Mouse (Mus musculus): ENCODE results near the gene Sgo2a. TPM values are rescaled to one million over a fixed set of nuclear protein-coding genes. Genes with fewer than 3 reads are reported as not detected.
"Not testable (repeated sequence)": the region's sequence is repeated elsewhere in the genome, so short reads cannot be mapped to it uniquely, and the experiment has no call there.

Sgo2a gene
- polyA plus RNA-seq, 1 experiment from 2014 or later = 28.6 TPM

- H3K9ac ChIP-seq (ENCODE audit: low read length) = no peak within 1 kb of the TSS
- H3K4me1 ChIP-seq (ENCODE audit: control insufficient read depth, insufficient read depth, low read length) = no peaks in the 10 kb centered on the region
- no peak within 1 kb of the TSS for H3K4me3 ChIP-seq (ENCODE audit: low read depth, low read length)
- ATAC-seq (ENCODE audit: insufficient number of reproducible peaks, low FRiP score, low TSS enrichment, low read depth) = no peak
- H3K36me3 ChIP-seq (ENCODE audit: control insufficient read depth, insufficient read depth, low read length) = peaks cover 18% of the 10 kb centered on the region; the same call in 1 of the 2 replicates
- DNase-seq (ENCODE audit: low spot score) = no peak
- no peaks in the 10 kb centered on the region for H3K27me3 ChIP-seq (ENCODE audit: control insufficient read depth, insufficient read depth, low read length)
- no peaks in the 10 kb centered on the region for H3K9me3 ChIP-seq (ENCODE audit: control insufficient read depth, low read length)
- H3K4me2 ChIP-seq (ENCODE audit: low read depth, severe bottlenecking) = no peak within 1 kb of the TSS
- WGBS = 95% methylated on average over 7 of the region's 7 CpGs
- no peak within 1 kb of the TSS for H3K27ac ChIP-seq (replicated peaks; ENCODE audit: low read depth, low read length)
Measured at GRCm38 (mm10) chr1:58018856-58019255, 23.1 kb downstream of the Sgo2a start, which contains the start of gene Kctd18. TSS of gene Kctd18 (minus strand) at chr1:58018956.

- Histone ChIP-seq H3K4me3 (ENCODE audit: low read depth, low read length) (no peak overlapping the region), H3K9me3 (ENCODE audit: control insufficient read depth, low read length) (no peaks in the 10 kb centered on the region), H3K4me2 (ENCODE audit: low read depth, severe bottlenecking) (no peak overlapping the region), H3K9ac (ENCODE audit: low read length) (no peak overlapping the region), H3K27ac (replicated peaks; ENCODE audit: low read depth, low read length) (no peak overlapping the region), H3K27me3 (ENCODE audit: control insufficient read depth, insufficient read depth, low read length) (no peaks in the 10 kb centered on the region), H3K36me3 (ENCODE audit: control insufficient read depth, insufficient read depth, low read length) (peaks cover 2% of the 10 kb centered on the region; the same call in 1 of the 2 replicates), H3K4me1 (ENCODE audit: control insufficient read depth, insufficient read depth, low read length) (peaks cover 12% of the 10 kb centered on the region)
- WGBS = 85% methylated on average over 7 of the region's 7 CpGs
- no peak for ATAC-seq (ENCODE audit: insufficient number of reproducible peaks, low FRiP score, low TSS enrichment, low read depth)
- no peak for DNase-seq (ENCODE audit: low spot score)
Measured at GRCm38 (mm10) chr1:58027707-58028106, 31.9 kb downstream of the Sgo2a start.

GRCm38 (mm10) chr1:58029636-58030117 is 33.9 kb downstream of the Sgo2a start, which contains the start of gene Aox1:
TSS of gene Aox1 (plus strand) at chr1:58029931.
- no peaks in the 10 kb centered on the region for H3K27me3 ChIP-seq (ENCODE audit: control insufficient read depth, insufficient read depth, low read length)
- no peak within 1 kb of the TSS for H3K27ac ChIP-seq (replicated peaks; ENCODE audit: low read depth, low read length)
- no peaks in the 10 kb centered on the region; the same call in 1 of the 2 replicates for H3K36me3 ChIP-seq (ENCODE audit: control insufficient read depth, insufficient read depth, low read length)
- H3K9me3 ChIP-seq (ENCODE audit: control insufficient read depth, low read length) = no peaks in the 10 kb centered on the region
- H3K4me1 ChIP-seq (ENCODE audit: control insufficient read depth, insufficient read depth, low read length) = peaks cover 12% of the 10 kb centered on the region
- H3K4me3 ChIP-seq (ENCODE audit: low read depth, low read length) = peak within 1 kb of the TSS; percentile 20; the same call in 1 of the 2 replicates
- H3K9ac ChIP-seq (ENCODE audit: low read length) = peak within 1 kb of the TSS; percentile 30; the same call in 1 of the 2 replicates
- peak within 1 kb of the TSS; percentile 35 for H3K4me2 ChIP-seq (ENCODE audit: low read depth, severe bottlenecking)
- ATAC-seq (ENCODE audit: insufficient number of reproducible peaks, low FRiP score, low TSS enrichment, low read depth) (no peak), DNase-seq (ENCODE audit: low spot score) (peak; percentile 59)
- WGBS = 11% methylated on average over 12 of the region's 12 CpGs

GRCm38 (mm10) chr1:58030156-58030871 is 34.5 kb downstream of the Sgo2a start:
- ATAC-seq (ENCODE audit: insufficient number of reproducible peaks, low FRiP score, low TSS enrichment, low read depth) = no peak
- DNase-seq (ENCODE audit: low spot score) = peak; percentile 34
- H3K9ac ChIP-seq (ENCODE audit: low read length) = peak overlapping the region; percentile 30; the same call in 1 of the 2 replicates

GRCm38 (mm10) chr1:58031160-58031769 is 35.5 kb downstream of the Sgo2a start:
- ATAC-seq (ENCODE audit: insufficient number of reproducible peaks, low FRiP score, low TSS enrichment, low read depth) (peak; percentile 51; the same call in 1 of the 2 replicates), DNase-seq (ENCODE audit: low spot score) (peak; percentile 84)
- 64% methylated on average over 10 of the region's 10 CpGs for WGBS

More at GRCm38 (mm10) chr1:58030156-58030871, 34.5 kb downstream of the Sgo2a start:
- Histone ChIP-seq H3K4me3 (ENCODE audit: low read depth, low read length) (peak overlapping the region; percentile 20; the same call in 1 of the 2 replicates), H3K27ac (replicated peaks; ENCODE audit: low read depth, low read length) (no peak overlapping the region), H3K27me3 (ENCODE audit: control insufficient read depth, insufficient read depth, low read length) (no peaks in the 10 kb centered on the region), H3K4me2 (ENCODE audit: low read depth, severe bottlenecking) (peak overlapping the region; percentile 35), H3K4me1 (ENCODE audit: control insufficient read depth, insufficient read depth, low read length) (peaks cover 12% of the 10 kb centered on the region), H3K36me3 (ENCODE audit: control insufficient read depth, insufficient read depth, low read length) (no peaks in the 10 kb centered on the region; the same call in 1 of the 2 replicates), H3K9me3 (ENCODE audit: control insufficient read depth, low read length) (no peaks in the 10 kb centered on the region)
- WGBS = 22% methylated on average over 13 of the region's 13 CpGs

GRCm38 (mm10) chr1:58037306-58037705 is 41.5 kb downstream of the Sgo2a start:
- WGBS = 94% methylated on average over 9 of the region's 9 CpGs
- not testable (repeated sequence) for H3K9me3 ChIP-seq (ENCODE audit: control insufficient read depth, low read length); H3K4me1 ChIP-seq (ENCODE audit: control insufficient read depth, insufficient read depth, low read length); H3K27ac ChIP-seq (replicated peaks; ENCODE audit: low read depth, low read length); H3K36me3 ChIP-seq (ENCODE audit: control insufficient read depth, insufficient read depth, low read length); H3K27me3 ChIP-seq (ENCODE audit: control insufficient read depth, insufficient read depth, low read length); H3K9ac ChIP-seq (ENCODE audit: low read length); ATAC-seq (ENCODE audit: insufficient number of reproducible peaks, low FRiP score, low TSS enrichment, low read depth); H3K4me2 ChIP-seq (ENCODE audit: low read depth, severe bottlenecking); H3K4me3 ChIP-seq (ENCODE audit: low read depth, low read length)
- peak; percentile 17 for DNase-seq (ENCODE audit: low spot score)

More at GRCm38 (mm10) chr1:58031160-58031769, 35.5 kb downstream of the Sgo2a start:
- Histone ChIP-seq H3K27ac (replicated peaks; ENCODE audit: low read depth, low read length) (no peak overlapping the region), H3K4me3 (ENCODE audit: low read depth, low read length) (no peak overlapping the region), H3K4me1 (ENCODE audit: control insufficient read depth, insufficient read depth, low read length) (peaks cover 12% of the 10 kb centered on the region), H3K9ac (ENCODE audit: low read length) (no peak overlapping the region), H3K4me2 (ENCODE audit: low read depth, severe bottlenecking) (no peak overlapping the region), H3K9me3 (ENCODE audit: control insufficient read depth, low read length) (no peaks in the 10 kb centered on the region), H3K27me3 (ENCODE audit: control insufficient read depth, insufficient read depth, low read length) (no peaks in the 10 kb centered on the region), H3K36me3 (ENCODE audit: control insufficient read depth, insufficient read depth, low read length) (no peaks in the 10 kb centered on the region)

GRCm38 (mm10) chr1:58045076-58045475 is 49.3 kb downstream of the Sgo2a start:
- Histone ChIP-seq H3K27me3 (ENCODE audit: control insufficient read depth, insufficient read depth, low read length) (no peaks in the 10 kb centered on the region), H3K9me3 (ENCODE audit: control insufficient read depth, low read length) (no peaks in the 10 kb centered on the region), H3K4me2 (ENCODE audit: low read depth, severe bottlenecking) (no peak overlapping the region), H3K9ac (ENCODE audit: low read length) (no peak overlapping the region), H3K4me3 (ENCODE audit: low read depth, low read length) (no peak overlapping the region), H3K27ac (replicated peaks; ENCODE audit: low read depth, low read length) (no peak overlapping the region), H3K4me1 (ENCODE audit: control insufficient read depth, insufficient read depth, low read length) (no peaks in the 10 kb centered on the region), H3K36me3 (ENCODE audit: control insufficient read depth, insufficient read depth, low read length) (no peaks in the 10 kb centered on the region)
- 64% methylated on average over 3 of the region's 3 CpGs for WGBS
- ATAC-seq (ENCODE audit: insufficient number of reproducible peaks, low FRiP score, low TSS enrichment, low read depth) = no peak
- no peak for DNase-seq (ENCODE audit: low spot score)

- Histone ChIP-seq H3K27ac (replicated peaks; ENCODE audit: low read depth, low read length) (no peak overlapping the region), H3K9me3 (ENCODE audit: control insufficient read depth, low read length) (no peaks in the 10 kb centered on the region), H3K27me3 (ENCODE audit: control insufficient read depth, insufficient read depth, low read length) (no peaks in the 10 kb centered on the region), H3K4me2 (ENCODE audit: low read depth, severe bottlenecking) (no peak overlapping the region), H3K4me3 (ENCODE audit: low read depth, low read length) (no peak overlapping the region), H3K4me1 (ENCODE audit: control insufficient read depth, insufficient read depth, low read length) (no peaks in the 10 kb centered on the region), H3K9ac (ENCODE audit: low read length) (no peak overlapping the region), H3K36me3 (ENCODE audit: control insufficient read depth, insufficient read depth, low read length) (no peaks in the 10 kb centered on the region)
- DNase-seq (ENCODE audit: low spot score) (no peak), ATAC-seq (ENCODE audit: insufficient number of reproducible peaks, low FRiP score, low TSS enrichment, low read depth) (no peak)
- WGBS = 70% methylated on average over 5 of the region's 5 CpGs
Measured at GRCm38 (mm10) chr1:58045546-58045945, 49.8 kb downstream of the Sgo2a start.
